Mouse (Mus musculus) limb, embryonic 10.5 days (tissue): ENCODE data around the gene Sult2a2. TPM values are rescaled to one million over a fixed set of nuclear protein-coding genes. Genes with fewer than 3 reads are reported as not detected.
"Not testable (repeated sequence)": the region's sequence is repeated elsewhere in the genome, so short reads cannot be mapped to it uniquely, and the experiment has no call there.

Source experiments
- DNase-seq: peaks from one replicate; pipeline ENCODE4 v3.0.0-alpha.2; 2017; ENCODE audit warnings: low spot score
- H3K27ac ChIP-seq: fragments of 300-500 bp; sonication (generic); 2 replicates; pipeline ENCODE4 v1.5.1; 2016; ENCODE audit warnings: mild to moderate bottlenecking
- H3K27me3 ChIP-seq: fragments of 300-500 bp; sonication (generic); 2 replicates; pipeline ENCODE4 v1.6.1; 2016; ENCODE audit warnings: low read depth, mild to moderate bottlenecking; ENCODE audit not compliant: poor library complexity, severe bottlenecking
- H3K36me3 ChIP-seq: fragments of 300-500 bp; sonication (generic); 2 replicates; pipeline ENCODE4 v1.6.1; 2016; ENCODE audit warnings: mild to moderate bottlenecking, moderate library complexity
- H3K4me1 ChIP-seq: fragments of 300-500 bp; sonication (generic); 2 replicates; pipeline ENCODE4 v1.6.1; 2016
- H3K4me3 ChIP-seq: fragments of 300-500 bp; sonication (generic); 2 replicates; pipeline ENCODE4 v1.5.1; 2016; ENCODE audit warnings: mild to moderate bottlenecking, moderate library complexity
- H3K9me3 ChIP-seq: fragments of 300-500 bp; sonication (generic); replicated peaks from 2 replicates; pipeline ENCODE4 v1.6.1; 2016; ENCODE audit warnings: mild to moderate bottlenecking
- WGBS: fragments of 180-500 bp; shearing (Covaris S2); methylation state at CpG from one replicate; pipeline ENCODE4 v1.1.7; 2016; 5-methylcytosine and 5-hydroxymethylcytosine counted together
- polyA plus RNA-seq: library from polyadenylated mRNA; unstranded; fragments of >200 nt; fragmentation: Nextera tagmentation; extraction: Ambion mirVana; gene quantifications from 2 replicates; pipeline ENCODE4 v1.2.1, GENCODE M21; 2016

The Sult2a2 gene
- polyA plus RNA-seq, result not detected in 2 replicates

GRCm38 (mm10) chr7:13733205-13733604 is at the start of gene Sult2a2:
Gene Sult2a2, plus strand, starts transcription at chr7:13733505.
- not testable (repeated sequence) for H3K4me1 ChIP-seq, H3K4me3 ChIP-seq, H3K36me3 ChIP-seq, DNase-seq, H3K9me3 ChIP-seq, H3K27ac ChIP-seq, H3K27me3 ChIP-seq
- WGBS, result 86% methylated on average over 2 of the region's 2 CpGs

DNA sequence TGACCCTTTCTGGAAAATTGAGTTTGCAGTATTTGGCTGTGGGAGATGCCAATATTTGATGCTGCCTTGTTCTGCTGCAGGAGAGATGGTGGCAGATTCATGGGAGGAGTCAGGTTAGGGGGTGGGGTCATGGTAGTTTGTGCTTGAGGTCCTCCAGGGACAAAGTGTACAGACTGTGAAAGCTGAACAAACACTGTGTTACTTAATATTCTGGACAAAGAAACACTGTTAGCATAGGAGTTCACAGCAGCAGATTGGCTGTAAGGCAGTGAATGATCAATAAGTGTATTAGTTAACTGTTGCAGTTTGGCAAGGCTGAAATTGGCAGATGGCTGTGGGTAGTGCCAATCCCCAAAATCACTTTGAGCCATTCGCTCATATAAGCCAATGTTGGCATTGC is 80.6 kb downstream of the Sult2a2 start:
- DNase-seq, result no peak
- no peak overlapping the region for H3K27ac ChIP-seq
- no peaks in the 10 kb centered on the region for H3K36me3 ChIP-seq
- H3K4me1 ChIP-seq, result no peaks in the 10 kb centered on the region
- H3K4me3 ChIP-seq, result no peak overlapping the region
- H3K9me3 ChIP-seq, result no peaks in the 10 kb centered on the region; the same call in 1 of the 2 replicates
- no peaks in the 10 kb centered on the region for H3K27me3 ChIP-seq
- 96% methylated on average over 1 of the region's 1 CpGs for WGBS

Other genes starting within 250 kb of the Sult2a2 start
- not detected in 2 replicates for gene Bsph2, start 162.4 kb upstream of the Sult2a2 start, polyA plus RNA-seq
- not detected in 2 replicates for gene Sult2a5, start 109.5 kb upstream of the Sult2a2 start, polyA plus RNA-seq
- not detected in 2 replicates for gene Sult2a1, start 103.9 kb downstream of the Sult2a2 start, polyA plus RNA-seq